Mouse (Mus musculus) liver (tissue): Measurements from ENCODE around the gene Copg2.

Experiments
- DNase-seq: peaks from one replicate; pipeline ENCODE4 v3.0.0-alpha.2; 2020; ENCODE audit warnings: mixed read lengths

Gene Copg2

GRCm38 (mm10) chr6:30896195-30896985 is at the start of gene Copg2:
Gene Copg2 (minus strand): TSS chr6:30896794.
- peak; percentile 95 for DNase-seq

- no peak for DNase-seq
Observed at GRCm38 (mm10) chr6:30939264-30939663, 42.7 kb upstream of the Copg2 start.

DNA sequence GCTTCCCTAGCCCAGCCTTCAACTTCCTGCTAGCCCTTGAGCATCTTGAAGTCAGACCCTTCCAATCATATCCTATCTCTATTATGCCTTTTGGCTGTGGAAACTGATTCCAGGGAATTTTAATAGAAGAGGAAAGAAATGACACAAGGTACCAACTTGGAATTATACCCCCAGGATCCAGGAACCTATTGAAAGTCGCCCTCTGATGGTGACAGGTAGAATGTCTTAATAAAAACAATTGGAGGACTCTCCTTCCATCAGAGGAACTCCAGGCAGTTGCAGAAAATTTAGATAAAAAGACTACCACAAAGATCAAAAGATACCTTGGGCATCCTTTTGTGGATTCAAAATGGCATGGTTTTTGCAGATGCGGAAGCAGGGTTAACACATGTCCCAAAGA is 26.2 kb upstream of the Copg2 start:
- no peak for DNase-seq

DNA sequence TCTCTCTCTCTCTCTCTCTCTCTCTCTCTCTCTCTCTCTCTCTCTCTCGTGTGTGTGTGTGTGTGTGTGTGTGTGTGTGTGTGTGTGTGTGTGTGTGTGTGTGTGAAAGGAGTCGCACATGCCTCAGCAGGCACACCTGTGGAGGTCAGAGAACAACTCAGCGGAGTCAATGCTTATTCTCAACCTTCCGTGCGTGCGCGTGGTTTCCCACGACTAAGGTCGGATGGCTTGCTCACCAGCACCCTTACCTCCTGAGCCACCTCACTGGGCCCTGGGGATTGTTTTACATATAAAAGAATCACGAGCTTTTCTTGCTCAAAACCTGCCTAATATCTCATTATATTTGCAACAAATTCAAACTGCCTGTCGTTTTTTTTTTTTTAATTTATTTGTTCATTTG is 25.2 kb upstream of the Copg2 start:
- DNase-seq = no peak

GRCm38 (mm10) chr6:30920834-30921675 is 24.5 kb upstream of the Copg2 start:
- no peak for DNase-seq

GRCm38 (mm10) chr6:30915473-30915872 is 18.9 kb upstream of the Copg2 start, which contains the start of gene Tsga13:
Gene Tsga13 (minus strand): TSS chr6:30915573.
- DNase-seq = no peak

DNA sequence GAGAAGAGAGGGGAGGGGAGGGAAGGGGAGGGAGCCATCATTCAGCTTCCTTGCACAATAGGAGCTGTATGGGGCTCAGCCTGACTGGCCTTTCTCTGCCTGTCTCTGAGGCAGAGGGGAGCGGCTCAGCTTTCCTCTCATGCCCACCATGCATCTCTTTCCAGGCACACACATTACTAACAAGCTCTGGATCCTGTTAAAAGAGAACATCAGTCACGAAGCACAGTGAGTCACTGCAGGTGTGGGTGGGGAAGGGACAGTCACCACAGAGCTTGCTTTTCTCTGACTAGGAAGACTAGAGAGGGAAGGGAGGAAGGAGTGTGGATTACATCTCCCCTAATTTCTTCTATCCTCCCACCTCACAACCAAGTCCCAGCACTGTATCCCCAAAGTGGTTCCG is 11.4 kb upstream of the Copg2 start:
- no peak for DNase-seq

GRCm38 (mm10) chr6:30904911-30905310 is 8.3 kb upstream of the Copg2 start:
- no peak for DNase-seq

- no peak for DNase-seq
Observed at GRCm38 (mm10) chr6:30904033-30904432, 7.4 kb upstream of the Copg2 start.

DNA sequence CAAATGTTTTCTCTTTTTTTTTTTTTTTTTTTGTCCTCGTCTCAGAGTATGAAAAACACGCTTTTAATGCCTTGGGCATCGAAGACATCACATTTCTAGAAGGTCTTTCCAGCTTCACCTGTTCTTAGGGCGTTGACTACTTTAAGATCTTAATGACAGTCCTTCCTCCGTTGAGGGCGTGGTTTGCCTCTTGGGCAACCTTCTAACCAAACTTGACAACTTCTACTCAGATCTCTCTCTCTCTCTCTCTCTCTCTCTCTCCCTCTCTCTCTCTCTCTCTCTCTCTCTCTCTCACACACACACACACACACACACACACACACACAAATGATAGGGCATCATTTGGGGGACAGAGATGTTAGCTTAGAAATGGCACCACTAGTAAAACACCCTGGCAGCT is 926 bp upstream of the Copg2 start:
- DNase-seq = peak; percentile 40

DNA sequence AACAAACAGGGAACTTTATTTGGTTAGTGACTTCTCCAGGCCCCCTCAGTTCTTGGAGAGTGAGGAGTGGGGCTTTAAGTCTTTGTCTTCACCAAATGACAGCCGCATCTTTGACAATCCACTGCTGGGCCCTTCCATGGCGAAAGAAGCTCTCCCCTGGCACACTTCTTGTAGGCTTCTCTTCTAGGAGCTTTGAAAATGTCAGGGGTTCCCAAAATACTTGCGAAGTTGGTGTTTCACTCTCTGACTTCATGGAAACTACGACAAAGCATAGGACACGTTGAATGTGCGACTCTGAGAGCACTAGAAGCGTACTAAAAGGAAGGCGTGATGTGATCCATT is 363 bp upstream of the Copg2 start:
- DNase-seq = no peak

DNA sequence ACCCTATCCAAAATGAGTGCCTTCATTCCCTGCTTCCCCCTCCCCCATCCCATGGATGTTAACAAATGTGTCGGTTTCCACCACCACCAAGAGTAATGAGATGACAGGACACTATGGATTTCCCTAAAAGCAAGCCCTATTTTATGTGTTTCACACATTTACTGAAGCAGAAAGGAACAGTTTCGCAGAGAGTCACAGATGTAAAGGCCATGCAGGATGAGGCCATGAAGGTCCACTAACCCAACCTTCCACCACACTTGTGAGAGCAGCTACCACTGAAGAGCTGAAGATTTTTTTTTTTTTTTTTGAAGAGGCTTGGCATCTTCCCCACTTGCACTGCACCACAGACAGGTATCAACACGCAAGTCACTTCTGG is 787 bp downstream of the Copg2 start:
- DNase-seq = no peak

GRCm38 (mm10) chr6:30893081-30893480 is 3.5 kb downstream of the Copg2 start:
- DNase-seq = no peak

GRCm38 (mm10) chr6:30891761-30892160 is 4.8 kb downstream of the Copg2 start:
- no peak for DNase-seq

DNA sequence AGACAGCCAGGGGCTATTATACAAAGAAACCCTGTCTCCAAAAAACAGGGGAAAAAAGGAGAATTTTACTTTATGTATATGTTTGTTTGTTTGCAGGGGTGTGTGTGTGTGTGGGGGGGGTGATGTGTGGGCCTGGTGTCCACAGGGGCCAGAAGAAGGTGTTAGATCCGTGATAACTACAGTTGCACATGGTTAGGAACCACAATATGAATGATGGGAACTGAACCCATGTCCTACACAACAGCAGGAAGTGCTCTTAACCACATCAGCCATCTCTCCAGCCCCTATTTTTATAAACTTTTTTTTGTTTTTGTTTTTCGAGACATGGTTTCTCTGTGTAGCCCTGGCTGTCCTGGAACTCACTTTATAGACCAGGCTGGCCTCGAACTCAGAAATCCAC is 11.7 kb downstream of the Copg2 start:
- no peak for DNase-seq

DNA sequence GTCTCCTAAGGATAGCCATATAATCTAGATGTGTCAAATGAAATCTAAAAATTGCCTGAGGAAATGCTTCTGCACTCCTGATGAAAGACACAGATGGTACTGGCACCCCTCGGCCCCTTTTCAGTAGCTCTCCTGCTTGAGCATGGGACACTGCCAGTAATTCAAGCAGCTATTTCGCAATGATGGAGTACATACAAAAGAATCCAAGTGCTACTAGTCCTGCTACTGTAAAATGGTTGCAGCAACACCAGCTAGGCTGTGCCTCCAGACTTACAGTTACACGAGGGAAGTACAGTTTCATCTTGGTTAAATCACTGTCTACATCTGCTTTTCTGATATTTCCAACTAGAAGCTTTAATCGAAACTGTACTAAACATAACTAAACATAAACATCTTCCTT is 13.1 kb downstream of the Copg2 start:
- no peak for DNase-seq

- no peak for DNase-seq
Observed at GRCm38 (mm10) chr6:30876661-30877060, 19.9 kb downstream of the Copg2 start.

GRCm38 (mm10) chr6:30866501-30866900 is 30.1 kb downstream of the Copg2 start:
- no peak for DNase-seq

DNA sequence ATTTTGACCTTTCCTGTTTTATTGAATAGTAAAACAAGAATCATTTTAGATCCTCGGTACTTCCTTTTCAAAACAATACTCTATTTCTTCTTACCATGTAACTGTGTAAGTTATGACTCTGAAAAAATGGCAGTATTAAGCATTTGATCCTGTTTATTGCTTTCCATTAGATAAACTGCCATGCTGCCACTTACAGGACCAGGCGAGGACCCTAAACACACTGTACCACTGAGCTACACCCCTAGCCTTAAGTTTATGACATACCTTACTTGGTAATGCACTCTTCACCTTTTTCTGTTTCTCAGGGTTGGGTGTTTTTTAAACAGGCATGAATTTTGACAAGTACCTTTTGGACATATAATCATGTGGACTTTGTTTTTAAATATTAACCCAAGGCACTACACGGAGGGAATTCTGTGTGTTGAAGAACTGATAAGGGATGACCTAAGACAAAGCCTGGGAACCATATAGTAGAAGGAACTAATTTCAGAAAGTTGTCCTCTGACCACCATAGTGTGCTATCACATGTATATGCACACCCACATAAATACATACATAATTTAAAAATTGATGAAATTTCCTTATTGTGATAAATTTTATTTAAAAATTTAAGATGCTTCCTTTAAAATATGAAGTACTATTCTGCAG is 31.4 kb downstream of the Copg2 start:
- no peak for DNase-seq

- no peak for DNase-seq
Observed at GRCm38 (mm10) chr6:30855956-30856355, 40.6 kb downstream of the Copg2 start.

GRCm38 (mm10) chr6:30855205-30855604 is 41.4 kb downstream of the Copg2 start:
- no peak for DNase-seq

DNA sequence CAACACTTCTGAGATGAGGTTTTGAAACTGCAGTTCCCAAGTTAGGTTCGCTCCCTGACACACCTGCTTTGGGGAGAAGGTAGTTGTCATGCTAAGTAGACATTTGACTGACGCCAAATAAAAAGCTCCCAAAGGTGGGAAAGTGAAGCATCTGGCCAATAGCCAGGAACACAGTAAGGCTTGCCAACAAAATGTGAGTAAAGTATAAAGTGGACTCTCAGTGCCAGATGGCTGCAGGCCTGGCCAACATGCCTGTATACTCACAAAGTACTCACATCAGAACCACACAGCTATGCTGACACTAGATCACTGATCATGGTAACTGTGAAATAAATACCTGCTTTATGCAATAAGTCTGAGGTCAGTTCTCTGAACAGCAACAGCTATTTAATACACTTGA is 46.8 kb downstream of the Copg2 start:
- no peak for DNase-seq

DNA sequence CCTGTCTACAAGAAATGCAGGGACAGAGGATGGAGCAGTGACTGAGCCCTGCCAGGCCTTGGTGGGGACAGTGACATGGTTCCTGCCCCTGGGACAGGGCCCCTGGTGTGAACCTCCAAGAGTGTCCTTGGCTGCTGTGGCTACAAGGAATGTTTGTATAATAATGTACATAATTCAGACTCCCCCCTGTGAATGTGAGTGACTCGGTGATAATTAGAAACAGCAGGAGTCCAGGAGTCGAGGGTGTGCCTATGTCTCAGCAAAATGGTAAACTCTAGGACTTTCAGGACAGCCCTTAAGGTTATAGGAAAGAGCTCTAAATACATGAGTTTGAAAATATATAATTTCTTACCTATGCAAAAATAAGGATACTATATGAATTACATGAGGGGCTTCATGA is 64.4 kb downstream of the Copg2 start:
- no peak for DNase-seq

DNA sequence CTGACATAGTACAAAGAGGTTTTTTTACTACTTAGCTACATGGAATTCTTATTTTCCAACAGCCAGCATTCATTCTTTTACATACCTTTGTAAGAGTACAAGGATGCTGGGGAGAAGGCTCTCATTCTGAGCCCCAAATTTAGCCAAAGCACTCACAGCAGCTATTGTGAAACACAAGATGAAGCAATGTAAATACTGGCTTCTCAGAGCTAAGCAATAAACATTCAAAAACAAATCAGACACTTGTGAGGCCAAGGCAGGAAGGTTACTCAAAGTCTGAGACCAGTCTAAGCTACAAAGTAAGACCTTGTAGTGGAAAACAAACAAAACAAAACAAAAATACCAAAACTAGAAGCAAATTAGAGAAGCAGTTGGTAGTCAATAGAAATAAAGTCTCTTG is 83.0 kb downstream of the Copg2 start:
- DNase-seq = no peak
